Mouse (Mus musculus) cerebellum, adult 9-10 months (tissue): ENCODE data around the gene Prkar1b.

Experiments
- DNase-seq: peaks from one replicate; pipeline ENCODE4 v3.0.0; 2022

Gene Prkar1b

GRCm38 (mm10) chr5:139053176-139053575 is 96.6 kb downstream of the Prkar1b start:
- DNase-seq, result no peak

- no peak for DNase-seq
Observed at GRCm38 (mm10) chr5:139051276-139051675, 98.5 kb downstream of the Prkar1b start.

GRCm38 (mm10) chr5:139049367-139049766 is 100.4 kb downstream of the Prkar1b start:
- DNase-seq, result no peak

- no peak for DNase-seq
Observed at GRCm38 (mm10) chr5:139047171-139047570, 102.6 kb downstream of the Prkar1b start.

- DNase-seq, result no peak
Observed at GRCm38 (mm10) chr5:139046636-139047035, 103.2 kb downstream of the Prkar1b start.

GRCm38 (mm10) chr5:139043546-139043945 is 106.3 kb downstream of the Prkar1b start:
- DNase-seq, result no peak

GRCm38 (mm10) chr5:139042299-139042698 is 107.5 kb downstream of the Prkar1b start:
- no peak for DNase-seq

- no peak for DNase-seq
Observed at GRCm38 (mm10) chr5:139035171-139035570, 114.6 kb downstream of the Prkar1b start.

- DNase-seq, result no peak
Observed at GRCm38 (mm10) chr5:139034746-139035145, 115.1 kb downstream of the Prkar1b start.

GRCm38 (mm10) chr5:139033406-139034317 is 116.1 kb downstream of the Prkar1b start:
- DNase-seq, result peak; percentile 50

- DNase-seq, result no peak
Observed at GRCm38 (mm10) chr5:139027603-139028002, 122.2 kb downstream of the Prkar1b start.

GRCm38 (mm10) chr5:139024351-139025105 is 125.3 kb downstream of the Prkar1b start:
- peak; percentile 66 for DNase-seq

GRCm38 (mm10) chr5:139020595-139020994 is 129.2 kb downstream of the Prkar1b start:
- no peak for DNase-seq

GRCm38 (mm10) chr5:139017371-139018124 is 132.3 kb downstream of the Prkar1b start:
- no peak for DNase-seq

- no peak for DNase-seq
Observed at GRCm38 (mm10) chr5:139015097-139015496, 134.7 kb downstream of the Prkar1b start.

GRCm38 (mm10) chr5:139010649-139011048 is 139.2 kb downstream of the Prkar1b start:
- DNase-seq, result no peak

GRCm38 (mm10) chr5:139007141-139007775 is 142.5 kb downstream of the Prkar1b start:
- DNase-seq, result peak; percentile 56

GRCm38 (mm10) chr5:139004588-139004987 is 145.2 kb downstream of the Prkar1b start:
- DNase-seq, result no peak

- no peak for DNase-seq
Observed at GRCm38 (mm10) chr5:138999716-139000115, 150.1 kb downstream of the Prkar1b start.

GRCm38 (mm10) chr5:138997936-138998580 is 151.7 kb downstream of the Prkar1b start:
- DNase-seq, result no peak

GRCm38 (mm10) chr5:138997171-138997788 is 152.5 kb downstream of the Prkar1b start, which contains the start of gene Pdgfa:
TSS of gene Pdgfa (minus strand) at chr5:138997370.
- DNase-seq, result no peak
